Mouse (Mus musculus) embryonic facial prominence, embryonic 14.5 days (tissue): ENCODE results near the gene Herc2. TPM values are rescaled to one million over a fixed set of nuclear protein-coding genes. Genes with fewer than 3 reads are reported as not detected.

Experiments
- ATAC-seq: fragments of 200-750 bp; cut with Nextera tagmentation; 2 replicates; pipeline ENCODE4 v1.8.0; 2017; ENCODE audit warnings: low read depth, moderate number of reproducible peaks, moderate TSS enrichment
- DNase-seq: peaks from one replicate; pipeline ENCODE4 v3.0.0-alpha.2; 2015; ENCODE audit warnings: low spot score
- H3K27ac ChIP-seq: fragments of 300-500 bp; sonication (generic); replicated peaks from 2 replicates; pipeline ENCODE4 v1.5.1; 2014; ENCODE audit warnings: low read depth, mild to moderate bottlenecking, low read length, moderate library complexity
- H3K27me3 ChIP-seq: fragments of 300-500 bp; sonication (generic); replicated peaks from 2 replicates; pipeline ENCODE4 v1.6.1; 2014; ENCODE audit warnings: low read length; ENCODE audit not compliant: control insufficient read depth, insufficient read depth
- H3K36me3 ChIP-seq: fragments of 300-500 bp; sonication (generic); 2 replicates; pipeline ENCODE4 v1.6.1; 2014; ENCODE audit warnings: low read length, mixed read lengths; ENCODE audit not compliant: control insufficient read depth, insufficient read depth
- H3K4me1 ChIP-seq: fragments of 300-500 bp; sonication (generic); 2 replicates; pipeline ENCODE4 v1.6.1; 2014; ENCODE audit warnings: antibody characterized with exemption, low read length; ENCODE audit not compliant: control insufficient read depth, insufficient read depth
- H3K4me2 ChIP-seq: fragments of 300-500 bp; sonication (generic); 2 replicates; pipeline ENCODE4 v1.6.1; 2014; ENCODE audit warnings: low read depth, mild to moderate bottlenecking, low read length, moderate library complexity, mixed read lengths
- H3K4me3 ChIP-seq: fragments of 300-500 bp; sonication (generic); 2 replicates; pipeline ENCODE4 v1.5.1; 2014; ENCODE audit warnings: low read depth, mild to moderate bottlenecking, low read length
- H3K9ac ChIP-seq: fragments of 300-500 bp; sonication (generic); 2 replicates; pipeline ENCODE4 v1.6.1; 2014; ENCODE audit warnings: low read depth, mild to moderate bottlenecking, low read length, moderate library complexity, mixed read lengths
- H3K9me3 ChIP-seq: fragments of 300-500 bp; sonication (generic); 2 replicates; pipeline ENCODE4 v1.6.1; 2016; ENCODE audit warnings: low read length; ENCODE audit not compliant: control insufficient read depth
- WGBS: fragments of 180-500 bp; shearing (Covaris S2); extraction: QIAGEN DNeasy Blood & Tissue Kit; methylation state at CpG from one replicate; pipeline ENCODE4 v1.1.7; 2014; 5-methylcytosine and 5-hydroxymethylcytosine counted together
- polyA plus RNA-seq: library from polyadenylated mRNA; unstranded; fragments of >200 nt; fragmentation: Nextera tagmentation; extraction: Ambion mirVana; gene quantifications from 2 replicates; pipeline ENCODE4 v1.2.1, GENCODE M21; 2014

Gene Herc2
- polyA plus RNA-seq, 1 experiment from 2014 or later, result 26.0 TPM

DNA sequence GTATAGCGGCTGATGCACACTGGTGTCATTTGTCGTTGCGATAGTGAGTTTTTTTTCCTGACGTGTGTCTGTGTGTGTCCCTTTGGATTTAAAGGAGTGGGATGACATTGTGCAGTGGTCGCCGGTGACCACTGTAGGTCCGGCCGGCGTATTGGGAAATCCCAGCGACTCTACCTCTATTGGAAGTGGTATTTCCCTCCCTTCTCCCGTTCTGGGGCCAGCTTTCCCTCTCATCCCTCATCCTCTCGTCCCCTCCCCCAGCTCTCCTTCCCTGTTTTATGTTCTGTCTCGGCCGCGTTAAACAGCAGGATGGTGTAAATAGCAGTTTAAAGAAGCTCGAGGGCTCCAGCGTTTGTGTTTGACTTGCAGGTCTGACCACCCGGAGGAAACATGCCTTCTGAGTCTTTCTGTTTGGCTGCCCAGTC is 503 bp downstream of the Herc2 start:
- DNase-seq, result peak; percentile 25
- H3K9ac ChIP-seq, result peak overlapping the region; percentile 88
- peak overlapping the region; percentile 87 for H3K27ac ChIP-seq
- H3K4me1 ChIP-seq, result peaks cover 11% of the 10 kb centered on the region; the same call in 1 of the 2 replicates
- 0 out of 2 replicates have a peak, but pooled peaks cover 3% of the 10 kb centered on the region for H3K36me3 ChIP-seq
- peak; percentile 4 for ATAC-seq
- 1% methylated on average over 18 of the region's 18 CpGs for WGBS
- H3K4me2 ChIP-seq, result peak overlapping the region; percentile 69
- H3K4me3 ChIP-seq, result peak overlapping the region; percentile 89
- no peaks in the 10 kb centered on the region for H3K9me3 ChIP-seq
- no peaks in the 10 kb centered on the region for H3K27me3 ChIP-seq

DNA sequence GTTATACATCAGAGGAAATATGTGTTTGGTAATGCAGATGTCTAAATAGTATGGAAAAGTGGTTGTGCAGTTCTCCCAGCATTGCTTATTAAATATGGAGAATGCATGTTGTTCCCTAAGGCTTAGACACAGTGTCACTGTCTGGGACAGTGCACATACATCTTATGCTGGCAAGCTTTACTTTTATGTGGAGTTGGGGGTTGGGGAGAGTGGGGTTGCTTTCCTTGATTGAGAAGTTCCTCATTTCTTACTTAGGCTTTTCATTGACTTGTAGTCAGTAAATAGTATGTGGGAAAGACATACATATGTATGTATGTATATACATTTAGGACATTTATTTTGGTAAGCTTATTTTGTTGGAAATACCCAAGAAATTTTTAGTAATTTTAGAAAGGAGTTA is 3.0 kb downstream of the Herc2 start:
- no peak for ATAC-seq
- no peak overlapping the region for H3K27ac ChIP-seq
- H3K36me3 ChIP-seq, result peaks cover 17% of the 10 kb centered on the region

DNA sequence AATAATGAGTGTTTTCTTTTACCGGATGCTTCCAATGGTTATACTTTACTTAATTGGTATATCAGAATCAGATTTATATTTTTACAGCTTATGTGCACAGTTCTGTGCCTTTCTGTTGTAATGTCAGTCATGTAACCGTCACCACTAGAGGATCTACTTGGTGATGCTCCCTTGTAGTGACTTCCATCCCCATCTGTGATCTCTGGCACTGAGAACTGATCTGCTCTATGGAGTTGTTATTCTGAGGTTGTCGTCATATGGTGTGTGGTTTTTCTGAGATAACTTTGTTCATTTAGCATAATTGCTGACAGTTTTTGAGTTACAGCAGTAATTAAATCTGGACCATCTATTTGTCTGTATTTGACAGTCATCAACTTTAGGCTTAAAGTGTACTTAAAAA is 5.3 kb downstream of the Herc2 start:
- DNase-seq, result no peak
- Histone ChIP-seq H3K4me1 (0 out of 2 replicates have a peak, but pooled peaks cover 6% of the 10 kb centered on the region), H3K36me3 (peaks cover 17% of the 10 kb centered on the region), H3K4me2 (no peak overlapping the region), H3K4me3 (no peak overlapping the region), H3K27ac (no peak overlapping the region), H3K9me3 (no peaks in the 10 kb centered on the region), H3K27me3 (no peaks in the 10 kb centered on the region), H3K9ac (no peak overlapping the region)
- no peak for ATAC-seq
- WGBS, result 88% methylated on average over 3 of the region's 3 CpGs

More for the DNA sequence above, 3.0 kb downstream of the Herc2 start:
- no peaks in the 10 kb centered on the region for H3K27me3 ChIP-seq
- H3K4me1 ChIP-seq, result peaks cover 11% of the 10 kb centered on the region; the same call in 1 of the 2 replicates
- H3K4me3 ChIP-seq, result no peak overlapping the region
- no peak for DNase-seq
- H3K9ac ChIP-seq, result no peak overlapping the region
- H3K4me2 ChIP-seq, result no peak overlapping the region
- H3K9me3 ChIP-seq, result no peaks in the 10 kb centered on the region

GRCm38 (mm10) chr7:56064876-56065275 is 14.9 kb downstream of the Herc2 start:
- no peaks in the 10 kb centered on the region for H3K9me3 ChIP-seq
- H3K27me3 ChIP-seq, result no peaks in the 10 kb centered on the region
- no peak for ATAC-seq

DNA sequence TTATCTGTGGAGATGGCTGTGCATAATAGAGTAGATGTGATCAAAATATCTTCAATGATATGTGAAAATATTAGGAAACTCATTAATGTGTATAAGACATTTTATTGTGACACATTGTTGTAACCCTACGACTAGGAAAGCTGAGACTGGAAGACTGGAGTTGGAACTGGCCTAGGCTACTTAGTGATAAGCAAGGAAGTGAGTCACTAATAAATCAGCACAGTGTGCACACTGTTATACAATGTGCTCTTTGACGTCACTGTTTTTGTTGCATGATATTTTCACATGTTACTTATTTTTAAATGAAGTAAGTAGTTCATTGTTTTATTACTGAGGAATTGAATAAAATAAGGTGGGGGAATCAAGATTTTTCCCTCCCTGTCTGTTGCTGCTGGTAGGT is 16.1 kb downstream of the Herc2 start:
- H3K9ac ChIP-seq, result no peak overlapping the region
- no peak overlapping the region for H3K4me2 ChIP-seq
- H3K4me1 ChIP-seq, result no peaks in the 10 kb centered on the region
- H3K27ac ChIP-seq, result no peak overlapping the region
- DNase-seq, result no peak
- H3K27me3 ChIP-seq, result no peaks in the 10 kb centered on the region
- WGBS, result 81% methylated on average over 2 of the region's 2 CpGs
- peaks cover 17% of the 10 kb centered on the region for H3K36me3 ChIP-seq
- ATAC-seq, result no peak
- H3K9me3 ChIP-seq, result no peaks in the 10 kb centered on the region
- H3K4me3 ChIP-seq, result no peak overlapping the region

More at GRCm38 (mm10) chr7:56064876-56065275, 14.9 kb downstream of the Herc2 start:
- Histone ChIP-seq H3K4me1 (no peaks in the 10 kb centered on the region), H3K9ac (no peak overlapping the region), H3K36me3 (peaks cover 11% of the 10 kb centered on the region), H3K4me2 (no peak overlapping the region), H3K4me3 (no peak overlapping the region), H3K27ac (no peak overlapping the region)
- DNase-seq, result no peak
- WGBS, result 96% methylated on average over 1 of the region's 1 CpGs

GRCm38 (mm10) chr7:56066634-56067033 is 16.6 kb downstream of the Herc2 start:
- H3K4me3 ChIP-seq, result no peak overlapping the region
- 92% methylated on average over 1 of the region's 1 CpGs for WGBS
- H3K27me3 ChIP-seq, result no peaks in the 10 kb centered on the region
- H3K27ac ChIP-seq, result no peak overlapping the region
- no peak overlapping the region for H3K4me2 ChIP-seq
- ATAC-seq (no peak), DNase-seq (no peak)
- no peak overlapping the region for H3K9ac ChIP-seq
- no peaks in the 10 kb centered on the region for H3K4me1 ChIP-seq
- H3K36me3 ChIP-seq, result peaks cover 13% of the 10 kb centered on the region
- H3K9me3 ChIP-seq, result no peaks in the 10 kb centered on the region

DNA sequence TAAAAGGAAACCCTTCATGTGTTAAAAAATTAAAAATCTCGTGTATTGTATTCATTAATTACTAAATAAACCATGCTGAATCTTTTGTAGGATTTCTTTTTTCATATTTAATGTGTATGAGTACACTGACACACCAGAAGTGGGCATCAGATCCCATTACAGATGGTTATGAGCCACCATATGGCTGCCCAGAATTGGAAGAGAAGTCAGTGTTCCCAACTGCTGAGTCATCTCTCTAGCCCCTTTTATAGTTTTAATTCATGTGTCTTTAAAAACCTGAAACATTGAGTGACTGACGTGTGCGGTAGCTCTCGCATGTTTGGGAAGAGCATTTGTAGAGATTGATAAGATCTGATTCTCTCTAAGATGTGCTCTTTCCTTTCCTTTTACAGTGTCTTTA is 21.7 kb downstream of the Herc2 start:
- DNase-seq (no peak), ATAC-seq (no peak)
- Histone ChIP-seq H3K4me3 (no peak overlapping the region), H3K27ac (no peak overlapping the region), H3K9me3 (no peaks in the 10 kb centered on the region), H3K4me1 (no peaks in the 10 kb centered on the region), H3K27me3 (no peaks in the 10 kb centered on the region), H3K4me2 (no peak overlapping the region), H3K36me3 (peaks cover 18% of the 10 kb centered on the region), H3K9ac (no peak overlapping the region)
- WGBS, result 83% methylated on average over 4 of the region's 4 CpGs

- Histone ChIP-seq H3K27ac (no peak overlapping the region), H3K9me3 (no peaks in the 10 kb centered on the region), H3K9ac (no peak overlapping the region), H3K36me3 (peaks cover 27% of the 10 kb centered on the region), H3K4me2 (no peak overlapping the region), H3K4me1 (no peaks in the 10 kb centered on the region), H3K4me3 (no peak overlapping the region), H3K27me3 (no peaks in the 10 kb centered on the region)
- WGBS, result 82% methylated on average over 2 of the region's 2 CpGs
- DNase-seq (no peak), ATAC-seq (no peak)
These were observed 33.0 kb downstream of the Herc2 start for GRCm38 (mm10) chr7:56083034-56083433.

DNA sequence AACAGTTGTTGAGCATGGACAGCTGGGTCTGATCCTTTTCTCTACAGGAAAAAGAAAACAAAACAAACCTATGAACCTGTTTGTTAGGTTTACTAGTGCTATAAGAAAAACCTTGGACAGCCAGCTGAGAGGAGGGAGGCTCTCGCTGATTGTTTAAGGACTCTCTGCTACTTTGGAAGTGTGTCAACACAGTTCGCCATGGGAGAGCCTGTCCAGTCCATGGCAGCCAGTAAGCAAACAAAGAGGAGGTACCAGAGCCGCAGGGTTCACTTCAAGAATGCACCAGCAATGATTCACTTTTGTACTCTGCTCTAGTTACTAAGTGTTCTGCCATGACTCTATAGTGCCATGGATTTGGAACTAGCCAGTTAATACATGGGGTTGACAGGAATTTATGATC is 39.1 kb downstream of the Herc2 start:
- Histone ChIP-seq H3K27me3 (no peaks in the 10 kb centered on the region), H3K9ac (no peak overlapping the region), H3K36me3 (peaks cover 80% of the 10 kb centered on the region), H3K4me2 (no peak overlapping the region), H3K9me3 (no peaks in the 10 kb centered on the region), H3K4me3 (no peak overlapping the region), H3K4me1 (no peaks in the 10 kb centered on the region), H3K27ac (no peak overlapping the region)
- DNase-seq (no peak), ATAC-seq (no peak)
- WGBS, result 87% methylated on average over 3 of the region's 3 CpGs
